Mouse (Mus musculus): ENCODE results near the gene Ncapd2.

The Ncapd2 gene

DNA sequence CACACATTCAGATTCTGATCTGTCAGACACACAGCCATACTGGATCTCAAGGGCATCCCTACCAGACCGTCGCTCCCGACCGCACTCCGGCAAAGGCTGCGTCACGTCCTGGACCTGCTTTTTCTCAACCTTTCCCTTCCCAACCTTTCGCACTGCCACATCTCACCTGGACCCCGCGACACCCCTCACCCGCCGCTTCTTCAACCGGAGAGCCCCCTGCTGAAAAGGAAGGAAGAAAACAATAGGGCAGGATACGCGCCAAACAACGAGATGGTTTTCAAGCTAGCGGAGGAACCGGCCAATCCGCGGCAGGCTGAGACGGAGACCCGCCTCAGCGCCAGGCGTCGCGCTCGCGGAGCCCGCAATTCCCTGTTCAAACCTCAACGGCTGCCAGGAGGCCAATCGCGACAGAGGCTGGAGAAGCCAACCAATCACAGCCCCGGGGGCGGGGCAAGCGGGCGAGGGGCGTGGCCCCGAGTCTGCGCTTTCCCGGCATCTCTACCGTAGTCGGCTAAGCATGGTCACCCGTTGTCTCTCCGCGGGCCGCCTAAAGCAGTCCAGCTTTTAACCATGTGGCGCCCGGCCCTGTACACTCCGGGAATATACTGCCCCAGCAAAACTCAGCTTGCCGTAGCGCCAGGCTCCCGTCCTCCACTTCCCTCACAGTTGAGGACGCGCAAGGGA lies at the start of gene Ncapd2, which contains the start of gene Mrpl51:
TSS of gene Ncapd2 (minus strand) at position 370 of the 684 bp plus-strand sequence.
TSS of gene Mrpl51 (plus strand) at position 470 of the 684 bp plus-strand sequence.
- peak; percentile 96 for DNase-seq

- no peak for DNase-seq
Observed at GRCm38 (mm10) chr6:125240617-125241016, 49.1 kb upstream of the Ncapd2 start.

DNA sequence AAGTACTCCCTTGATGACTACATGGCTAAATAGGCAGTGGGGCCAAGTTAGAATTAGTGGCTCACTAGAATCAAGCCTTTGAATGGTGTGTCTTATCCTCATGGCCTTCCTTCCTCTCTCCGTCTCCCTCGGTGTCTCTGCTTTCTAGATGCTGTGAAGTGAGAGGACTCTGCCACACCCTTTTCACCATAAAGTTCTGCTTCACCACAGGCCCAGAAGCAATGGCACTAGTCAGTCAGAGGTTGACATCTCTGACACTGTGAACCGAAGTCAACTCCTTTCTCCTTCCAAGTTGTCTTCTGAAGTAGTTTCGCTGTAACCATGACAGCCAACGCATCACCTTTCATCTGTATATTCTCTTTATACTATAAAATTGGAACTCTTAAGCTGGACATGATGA lies 48.0 kb upstream of the Ncapd2 start:
- DNase-seq, result no peak

DNA sequence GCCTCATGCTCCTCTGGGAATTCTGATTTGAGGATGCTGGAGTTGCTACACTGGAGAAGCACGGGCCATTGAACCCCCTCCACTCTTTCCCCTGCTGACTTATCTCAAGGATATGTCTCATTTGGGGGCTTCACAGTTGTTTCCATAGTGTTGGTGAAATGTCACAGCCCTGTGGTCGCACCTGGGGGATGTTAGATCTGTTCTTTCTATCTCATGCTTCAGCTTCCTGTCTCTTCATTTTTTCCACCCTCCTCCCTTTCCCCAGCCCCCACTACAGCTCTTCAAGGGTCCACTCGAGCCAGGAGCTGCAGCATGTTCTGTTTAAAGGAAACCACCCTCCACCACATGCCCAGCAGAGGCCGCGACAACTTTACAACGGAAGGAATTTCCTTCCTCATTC lies 46.9 kb upstream of the Ncapd2 start:
- no peak for DNase-seq

DNA sequence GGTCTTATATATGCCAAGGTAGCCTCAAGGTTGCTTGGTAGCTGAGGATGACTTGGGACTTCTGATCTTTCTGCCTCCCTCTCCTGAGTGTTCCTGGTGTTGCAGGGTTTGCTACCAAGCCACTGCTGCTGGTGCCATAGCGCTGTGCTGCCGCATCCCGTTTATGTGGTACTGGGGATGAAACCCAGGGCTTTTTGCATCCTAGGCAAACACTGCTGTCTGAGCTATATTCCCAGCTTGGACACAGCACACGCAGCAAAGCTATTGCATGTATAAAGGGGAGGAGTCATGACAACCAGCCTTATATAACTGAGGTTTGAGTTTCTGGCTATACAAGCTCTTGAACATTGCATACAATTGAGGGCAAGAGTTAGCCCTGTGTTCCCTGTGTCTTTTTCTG lies 45.9 kb upstream of the Ncapd2 start:
- no peak for DNase-seq

DNA sequence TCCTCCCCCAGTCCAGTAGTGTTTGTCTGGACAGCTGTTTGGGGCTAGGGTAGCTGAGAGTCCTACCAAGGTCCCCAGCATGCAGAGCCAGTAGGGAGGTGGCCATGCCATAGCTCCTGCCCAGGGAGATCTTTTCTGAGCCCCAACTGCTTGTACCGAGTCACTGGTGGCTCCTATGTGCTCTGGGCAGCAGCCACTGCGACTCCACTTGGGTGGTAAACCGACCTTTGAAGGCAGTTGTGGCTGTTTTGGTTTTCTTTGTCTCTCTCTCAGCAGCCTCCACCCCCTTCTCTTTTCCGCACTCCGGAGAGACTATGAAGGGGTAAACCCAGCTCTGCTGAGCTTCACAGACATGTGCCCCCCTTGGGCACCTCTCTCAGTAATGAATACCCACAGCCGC lies 45.3 kb upstream of the Ncapd2 start, which contains the start of gene Cd27:
TSS of gene Cd27 (minus strand) at position 229 of the 400 bp plus-strand sequence.
- DNase-seq, result no peak

GRCm38 (mm10) chr6:125236341-125236740 lies 44.8 kb upstream of the Ncapd2 start:
- no peak for DNase-seq

GRCm38 (mm10) chr6:125234520-125234828 lies 43.0 kb upstream of the Ncapd2 start:
- no peak for DNase-seq

GRCm38 (mm10) chr6:125233816-125234519 lies 42.5 kb upstream of the Ncapd2 start:
- no peak for DNase-seq

DNA sequence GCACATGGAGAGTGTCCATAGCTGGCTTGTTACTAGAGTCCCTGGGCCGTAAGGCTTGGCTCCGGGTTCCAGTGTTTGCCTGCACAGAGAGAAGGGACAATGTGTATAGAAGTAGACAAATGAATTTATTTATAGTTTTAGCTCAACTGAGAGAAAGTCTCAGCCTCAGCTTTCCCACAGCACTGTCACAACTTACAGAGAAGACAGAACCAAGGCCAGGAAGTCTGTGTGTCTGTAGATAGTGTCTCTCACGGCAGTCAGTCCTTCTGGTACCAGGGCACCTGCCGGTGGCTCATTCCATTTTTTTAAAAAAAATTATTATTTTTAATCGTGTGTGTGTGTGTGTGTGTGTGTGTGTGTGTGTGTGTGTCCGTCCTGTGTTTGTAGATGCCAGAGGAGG lies 41.0 kb upstream of the Ncapd2 start:
- DNase-seq, result no peak

GRCm38 (mm10) chr6:125232045-125232437 lies 40.5 kb upstream of the Ncapd2 start:
- DNase-seq, result no peak

DNA sequence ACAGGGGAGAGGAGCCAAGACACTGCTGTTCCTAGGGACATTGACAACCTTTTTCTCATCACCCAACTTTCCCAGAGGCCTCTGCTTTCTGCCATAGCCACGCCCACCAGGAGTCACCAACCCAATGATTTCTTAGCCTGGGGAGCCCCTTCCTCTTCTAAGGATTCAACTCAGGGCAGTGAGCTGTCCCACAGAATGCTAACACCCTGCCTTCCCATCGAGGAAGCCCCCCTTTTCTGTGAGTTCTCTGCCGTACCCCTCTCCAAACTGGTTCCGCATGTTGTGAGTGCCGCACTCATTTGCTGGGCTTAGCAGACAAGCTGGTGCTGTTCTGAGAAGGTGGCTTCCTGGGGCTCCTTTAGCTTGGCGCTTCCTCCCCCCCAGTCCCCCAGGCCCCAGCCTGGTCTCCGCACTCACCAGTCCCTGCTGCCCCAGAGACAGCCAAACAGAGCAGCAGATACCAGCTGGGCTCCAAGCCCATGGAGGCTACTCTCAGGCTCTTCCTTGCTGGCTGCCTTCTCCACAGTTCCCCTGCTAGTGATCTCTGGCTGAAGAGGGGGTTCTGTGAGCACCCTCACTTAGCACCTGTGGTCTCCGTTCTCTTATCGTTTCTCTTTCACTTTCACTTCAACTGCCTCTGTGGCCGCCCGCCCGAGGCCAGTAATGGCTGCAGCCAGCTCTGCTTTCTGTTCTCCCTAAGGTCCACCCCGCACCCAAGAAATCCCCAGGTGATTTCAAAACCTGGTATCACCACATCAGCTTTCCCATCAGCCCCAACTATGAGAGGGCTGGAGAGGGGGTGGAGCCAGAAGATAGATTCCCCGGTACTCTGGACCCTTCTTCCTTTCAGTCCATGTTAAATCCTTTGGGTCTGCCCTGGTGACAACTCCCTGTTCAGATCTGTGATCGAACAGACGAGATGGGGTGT lies 39.9 kb upstream of the Ncapd2 start, which contains the start of gene Tapbpl:
TSS of gene Tapbpl (minus strand) at position 744 of the 928 bp plus-strand sequence.
- DNase-seq, result peak; percentile 51

- DNase-seq, result no peak
Observed at GRCm38 (mm10) chr6:125230571-125230970, 39.1 kb upstream of the Ncapd2 start.

GRCm38 (mm10) chr6:125225518-125226115 lies 34.1 kb upstream of the Ncapd2 start:
- no peak for DNase-seq

GRCm38 (mm10) chr6:125222577-125222976 lies 31.1 kb upstream of the Ncapd2 start:
- no peak for DNase-seq

GRCm38 (mm10) chr6:125222146-125222545 lies 30.6 kb upstream of the Ncapd2 start:
- no peak for DNase-seq

DNA sequence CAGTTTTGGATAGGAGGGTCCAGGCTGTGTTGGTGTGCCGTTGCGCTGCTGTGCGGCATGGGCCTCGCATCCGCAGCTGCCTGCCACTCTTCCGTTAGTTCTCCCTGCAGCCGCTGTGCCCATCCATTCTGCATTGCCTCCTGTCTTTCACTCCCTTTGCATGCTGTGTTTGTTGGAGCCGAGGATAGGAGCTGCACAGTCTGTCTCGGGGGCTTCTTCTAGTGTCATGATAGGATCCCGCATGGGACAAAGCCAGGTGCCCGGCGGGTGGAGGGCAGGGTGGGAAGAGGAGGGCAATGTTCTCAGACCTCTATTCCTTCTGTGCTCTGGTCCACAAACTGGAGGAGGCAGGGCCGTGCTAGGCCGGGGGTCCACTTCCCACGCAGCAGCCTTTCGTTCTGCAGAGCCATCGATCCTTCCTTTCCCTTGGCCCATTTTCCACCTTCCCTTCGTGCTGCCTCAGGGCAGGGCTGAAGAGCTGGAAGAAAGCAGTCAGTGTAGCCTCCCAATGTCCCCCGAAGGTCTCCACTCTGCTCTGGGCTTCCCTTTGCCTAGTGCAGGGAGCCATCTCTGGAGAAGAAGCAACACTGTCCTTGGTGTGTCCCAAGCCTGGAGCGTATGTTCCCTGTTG lies 29.7 kb upstream of the Ncapd2 start:
- DNase-seq, result no peak

DNA sequence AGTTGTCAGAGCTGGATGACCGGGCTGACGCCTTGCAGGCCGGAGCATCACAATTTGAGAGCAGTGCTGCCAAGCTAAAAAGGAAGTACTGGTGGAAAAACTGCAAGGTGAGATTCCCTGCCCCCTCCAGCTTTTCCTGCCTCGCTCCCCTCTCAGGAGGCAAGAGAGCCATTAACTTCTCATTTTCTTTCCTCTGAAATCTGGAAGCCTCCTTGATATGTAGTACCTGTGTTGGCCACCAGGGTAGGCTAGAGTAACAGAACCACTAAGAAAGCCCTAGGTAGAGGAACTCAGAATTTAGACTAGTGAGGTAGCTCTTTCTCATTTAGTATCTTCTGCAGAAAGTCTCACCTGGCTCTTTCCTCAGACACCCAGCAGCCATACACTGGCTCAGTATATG lies 27.5 kb upstream of the Ncapd2 start:
- DNase-seq, result no peak

GRCm38 (mm10) chr6:125217899-125218298 lies 26.4 kb upstream of the Ncapd2 start:
- DNase-seq, result no peak

- DNase-seq, result no peak
Observed at GRCm38 (mm10) chr6:125216898-125217297, 25.4 kb upstream of the Ncapd2 start.

GRCm38 (mm10) chr6:125215148-125215954 lies 23.9 kb upstream of the Ncapd2 start, which contains the start of gene Vamp1:
Vamp1 (plus strand) TSS chr6:125215551.
- DNase-seq, result peak; percentile 99
